8 mouse cellular contexts compared by ENCODE assay signal in genomic region chr6:100288016-100288729, GRCm38 (mm10). TPM values are rescaled to one million over a fixed set of nuclear protein-coding genes. Genes with fewer than 3 reads are reported as not detected.
DNase-seq lines count a peak whose midpoint lies in the region; ATAC-seq and TF ChIP-seq lines count a peak whose summit lies in the region.

No protein-coding gene starts in this region.

- H3K36me3 ChIP-seq in intestine, embryonic 16.5 days (ENCODE audit: control insufficient read depth, insufficient read depth, low read length) = no peaks in the 10 kb centered on the region
- no peaks in the 10 kb centered on the region for H3K36me3 ChIP-seq in lung, postnatal 0 days (ENCODE audit: insufficient read depth, low read length)

- H3K4me3 ChIP-seq in cerebellum, adult 2 months (replicated peaks; ENCODE audit: insufficient read depth, low read depth, low read length) = peak overlapping the region; percentile 35
- peak overlapping the region; percentile 71 for H3K4me3 ChIP-seq in intestine, embryonic 16.5 days (ENCODE audit: low read length)
- peak overlapping the region; percentile 69 for H3K4me3 ChIP-seq in lung, postnatal 0 days (ENCODE audit: low read depth, low read length)

- peak overlapping the region; percentile 86 for H3K9ac ChIP-seq in intestine, embryonic 16.5 days (ENCODE audit: low read depth, low read length)
- H3K9ac ChIP-seq in lung, postnatal 0 days (replicated peaks; ENCODE audit: low read depth) = peak overlapping the region; percentile 43

- no peak for TF ChIP-seq EP300 in lung, postnatal 0 days (IDR thresholded peaks at IDR 0.05)

- H3K27me3 ChIP-seq in cerebellum, adult 2 months (ENCODE audit: control insufficient read depth, insufficient read depth, low read length) = no peaks in the 10 kb centered on the region
- no peaks in the 10 kb centered on the region for H3K27me3 ChIP-seq in intestine, embryonic 16.5 days (replicated peaks; ENCODE audit: control insufficient read depth, insufficient read depth, low read length)
- H3K27me3 ChIP-seq in lung, postnatal 0 days (replicated peaks; ENCODE audit: insufficient read depth, low read length) = no peaks in the 10 kb centered on the region

- ATAC-seq in frontal cortex, adult (ENCODE audit: low TSS enrichment) = no peak
- ATAC-seq in CD4-positive, CD25-positive, alpha-beta regulatory T cell, adult 4 months = peak; percentile 1
- ATAC-seq in intestine, embryonic 16.5 days = peak; percentile 27
- ATAC-seq in lung, postnatal 0 days = no peak

- no peak for TF ChIP-seq POLR2A in cerebellum, adult 2 months (IDR thresholded peaks at IDR 0.05; ENCODE audit: borderline replicate concordance, insufficient read depth, low read length)

- TF ChIP-seq CTCF in cerebellum, adult 2 months (IDR thresholded peaks at IDR 0.05; ENCODE audit: borderline replicate concordance, insufficient read depth, low read depth, low read length) = no peak
- no peak for TF ChIP-seq CTCF in lung, postnatal 0 days (IDR thresholded peaks at IDR 0.05)

- 6% methylated on average over 23 of the region's 23 CpGs for WGBS in cerebellum, adult 2 months
- WGBS in intestine, embryonic 16.5 days = 2% methylated on average over 23 of the region's 23 CpGs
- 3% methylated on average over 23 of the region's 23 CpGs for WGBS in lung, postnatal 0 days

- H3K4me2 ChIP-seq in intestine, embryonic 16.5 days (ENCODE audit: low read depth, low read length) = peak overlapping the region; percentile 97
- peak overlapping the region; percentile 95 for H3K4me2 ChIP-seq in lung, postnatal 0 days (replicated peaks; ENCODE audit: low read depth, low read length)

- H3K9me3 ChIP-seq in intestine, embryonic 16.5 days (ENCODE audit: control insufficient read depth, low read length) = no peaks in the 10 kb centered on the region
- H3K9me3 ChIP-seq in lung, postnatal 0 days (ENCODE audit: low read length) = no peaks in the 10 kb centered on the region

- no peak overlapping the region for H3K27ac ChIP-seq in cerebellum, adult 2 months (ENCODE audit: insufficient read depth, low read length)
- peak overlapping the region; percentile 93 for H3K27ac ChIP-seq in intestine, embryonic 16.5 days (ENCODE audit: low read length)
- H3K27ac ChIP-seq in lung, postnatal 0 days (ENCODE audit: low read length) = peak overlapping the region; percentile 51; the same call in 1 of the 2 replicates

- no peaks in the 10 kb centered on the region; the same call in 1 of the 2 replicates for H3K4me1 ChIP-seq in cerebellum, adult 2 months (ENCODE audit: control insufficient read depth, insufficient read depth, low read length)
- H3K4me1 ChIP-seq in intestine, embryonic 16.5 days (ENCODE audit: control insufficient read depth, insufficient read depth, low read length) = peaks cover 20% of the 10 kb centered on the region
- peaks cover 10% of the 10 kb centered on the region for H3K4me1 ChIP-seq in lung, postnatal 0 days (ENCODE audit: insufficient read depth, low read depth, low read length)

- peak; percentile 9 to 17 for DNase-seq in frontal cortex, postnatal 14 days (ENCODE audit: low spot score in 2 of 2)
- DNase-seq in cerebellum, adult 2 months = peak in 1 of 2 experiments; percentile 52
- DNase-seq in gastrocnemius, postnatal 10 days = peak; percentile 28
- peak; percentile 40 for DNase-seq in lung, postnatal 0 days (ENCODE audit: low spot score)
- peak; percentile 25 for DNase-seq in spleen, adult 12 weeks (ENCODE audit: low spot score)

RNA-seq across cellular contexts. Expression of gene Rybp, which starts 0.9 kb away (rescaled TPM):
- 10 to 100 TPM; 11.8 to 13.7 TPM for polyA plus RNA-seq in CD4-positive, CD25-positive, alpha-beta regulatory T cell, adult 4 months (2017; shearing (Covaris generic))
- 30.0 and 31.7 TPM in 2 replicates for polyA plus RNA-seq in cerebellum, adult 2 months (2012; rRNA removed)
- total RNA-seq in gastrocnemius, postnatal 10 days (2021) = 1 to 10 TPM; 7.6 to 8.7 TPM
- polyA plus RNA-seq in intestine, embryonic 16.5 days (2015; fragmentation: Nextera tagmentation; extraction: Ambion mirVana) = 6.0 and 10.1 TPM in 2 replicates
- 16.6 and 21.8 TPM in 2 replicates for polyA plus RNA-seq in lung, postnatal 0 days (2015; fragmentation: Nextera tagmentation; extraction: Ambion mirVana)

Comparison
In these comparisons a context has a peak if more than half of its experiments do, and no peak if none do; other contexts are left out.
1. ATAC-seq: peak in CD4-positive, CD25-positive, alpha-beta regulatory T cell, adult 4 months (single experiment) and intestine, embryonic 16.5 days (single experiment); none in frontal cortex, adult (single experiment) and lung, postnatal 0 days (single experiment).
2. Peak in every context shown above with its lines, with median percentiles within 50 percentile points of each other: H3K4me3 ChIP-seq.